Mouse (Mus musculus) liver, embryonic 14.5 days (tissue): Measurements from ENCODE around the gene Gas6.

Source experiments
- CTCF ChIP-seq: IDR thresholded peaks from 2 replicates; pipeline ENCODE4 v1.5.1; 2016; ENCODE audit warnings: antibody characterized with exemption, low read depth, control low read depth
- EP300 ChIP-seq: IDR thresholded peaks from 2 replicates; pipeline ENCODE4 v1.6.1; 2016; ENCODE audit warnings: antibody characterized with exemption, low read depth

GRCm38 (mm10) chr8:13501221-13501620, 6.9 kb upstream of the Gas6 start:
- TF ChIP-seq CTCF (no peak), EP300 (no peak)
